In the genomic region with DNA sequence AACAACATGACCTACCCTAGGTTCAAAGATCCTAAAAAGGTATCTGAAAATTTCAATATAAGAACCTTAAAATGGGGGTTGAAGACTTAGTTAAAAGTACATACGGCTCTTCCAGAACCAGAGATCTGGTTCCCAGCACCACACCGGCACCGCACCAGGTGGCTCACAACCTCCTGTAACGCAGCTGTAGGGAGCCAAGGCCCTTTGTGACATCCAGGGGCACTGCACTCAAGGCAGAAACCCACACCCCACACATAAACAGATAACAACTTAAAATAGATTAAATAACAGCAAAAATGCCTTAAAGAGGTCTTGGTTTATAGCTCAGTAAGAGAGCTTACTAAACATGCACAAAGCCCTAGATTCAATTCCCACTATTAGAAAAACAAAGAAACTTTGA, we compare ENCODE assay signal across 8 mouse cellular contexts. TPM values are rescaled to one million over a fixed set of nuclear protein-coding genes. Genes with fewer than 3 reads are reported as not detected.
DNase-seq lines count a peak whose midpoint lies in the region; ATAC-seq and TF ChIP-seq lines count a peak whose summit lies in the region.

No protein-coding gene starts in this region.

- no peak for ATAC-seq in lung, embryonic 14.5 days (ENCODE audit: insufficient read depth)
- no peak for ATAC-seq in hindbrain, postnatal 0 days

- H3K27ac ChIP-seq in lung, embryonic 14.5 days (ENCODE audit: low read depth), result no peak overlapping the region
- no peak overlapping the region for H3K27ac ChIP-seq in hindbrain, postnatal 0 days

- peak overlapping the region; percentile 90 for H3K4me2 ChIP-seq in lung, embryonic 14.5 days
- peak overlapping the region; percentile 88 for H3K4me2 ChIP-seq in hindbrain, postnatal 0 days (ENCODE audit: low read depth, low read length)

- peak overlapping the region; percentile 83 for H3K4me3 ChIP-seq in lung, embryonic 14.5 days (ENCODE audit: low read depth, low read length)
- H3K4me3 ChIP-seq in hindbrain, postnatal 0 days (ENCODE audit: low read length), result peak overlapping the region; percentile 87

- peak; percentile 43 for DNase-seq in lung, embryonic 14.5 days
- no peak for DNase-seq in lung, adult 18-20 months
- peak; percentile 46 for DNase-seq in embryo, embryonic 10.5 days (ENCODE audit: low spot score)
- no peak for DNase-seq in hindbrain, postnatal 0 days (ENCODE audit: low spot score)
- peak; percentile 15 for DNase-seq in naive thymus-derived CD4-positive, alpha-beta T cell, adult 2 months (ENCODE audit: low read depth)
- DNase-seq in gastrocnemius, adult 18-20 months (ENCODE audit: low spot score), result no peak
- no peak for DNase-seq in frontal cortex, postnatal 14 days (ENCODE audit: low spot score in 2 of 2)
- no peak for DNase-seq in gastrocnemius, adult 8-10 months (ENCODE audit: low spot score in 2 of 2)

- TF ChIP-seq CTCF in lung, embryonic 14.5 days (IDR thresholded peaks at IDR 0.05; ENCODE audit: low read depth), result no peak
- TF ChIP-seq CTCF in hindbrain, postnatal 0 days (IDR thresholded peaks at IDR 0.05; ENCODE audit: low read depth), result no peak

- H3K36me3 ChIP-seq in lung, embryonic 14.5 days (ENCODE audit: insufficient read depth), result peaks cover 35% of the 10 kb centered on the region
- H3K36me3 ChIP-seq in hindbrain, postnatal 0 days (ENCODE audit: insufficient read depth, low read length), result no peaks in the 10 kb centered on the region; the same call in 1 of the 2 replicates

- 10% methylated on average over 4 of the region's 4 CpGs for WGBS in lung, embryonic 14.5 days
- 8% methylated on average over 4 of the region's 4 CpGs for WGBS in hindbrain, postnatal 0 days

- H3K27me3 ChIP-seq in lung, embryonic 14.5 days (ENCODE audit: insufficient read depth, low read length), result no peaks in the 10 kb centered on the region
- no peaks in the 10 kb centered on the region for H3K27me3 ChIP-seq in hindbrain, postnatal 0 days (ENCODE audit: insufficient read depth, low read length)

- H3K9ac ChIP-seq in lung, embryonic 14.5 days, result peak overlapping the region; percentile 52
- peak overlapping the region; percentile 43; the same call in 1 of the 2 replicates for H3K9ac ChIP-seq in hindbrain, postnatal 0 days (replicated peaks; ENCODE audit: low read length)

- no peaks in the 10 kb centered on the region for H3K9me3 ChIP-seq in lung, embryonic 14.5 days (ENCODE audit: low read depth, low read length)
- H3K9me3 ChIP-seq in hindbrain, postnatal 0 days (ENCODE audit: low read length), result no peaks in the 10 kb centered on the region

- peaks cover 15% of the 10 kb centered on the region; the same call in 1 of the 2 replicates for H3K4me1 ChIP-seq in lung, embryonic 14.5 days (ENCODE audit: insufficient read depth)
- peaks cover 17% of the 10 kb centered on the region for H3K4me1 ChIP-seq in hindbrain, postnatal 0 days (ENCODE audit: insufficient read depth, low read length)

RNA-seq across cellular contexts. Expression of a gene that starts 1.3 kb away (rescaled TPM):
- polyA plus RNA-seq in lung, embryonic 14.5 days (2014; fragmentation: Nextera tagmentation; extraction: Ambion mirVana), result 99.6 and 107 TPM in 2 replicates
- total RNA-seq in hindbrain, postnatal 0 days (2014; rRNA removed), result 67.5 and 83.3 TPM in 2 replicates
- polyA plus RNA-seq in hindbrain, postnatal 0 days (2015; fragmentation: Nextera tagmentation; extraction: Ambion mirVana), result 50.9 and 51.4 TPM in 2 replicates
- 10 to 100 TPM; 15.6 to 15.8 TPM for total RNA-seq in gastrocnemius, adult 18-20 months (2021)
- total RNA-seq in gastrocnemius, adult 8-10 months (2022), result 10 to 100 TPM; 13.4 to 20.6 (median 18.9) TPM

RNA-seq across cellular contexts. Expression of a gene that starts 27.4 kb away (rescaled TPM):
- 23.6 and 26.6 TPM in 2 replicates for polyA plus RNA-seq in lung, embryonic 14.5 days (2014; fragmentation: Nextera tagmentation; extraction: Ambion mirVana)
- 48.3 and 57.1 TPM in 2 replicates for total RNA-seq in hindbrain, postnatal 0 days (2014; rRNA removed)
- polyA plus RNA-seq in hindbrain, postnatal 0 days (2015; fragmentation: Nextera tagmentation; extraction: Ambion mirVana), result 22.1 and 23.3 TPM in 2 replicates
- 1 to 10 TPM; 7.2 to 7.5 TPM for total RNA-seq in gastrocnemius, adult 18-20 months (2021)
- 1 to 10 TPM; 7.3 to 9.6 (median 8.2) TPM for total RNA-seq in gastrocnemius, adult 8-10 months (2022)

RNA-seq across cellular contexts. Expression of a gene that starts 60.0 kb away (rescaled TPM):
- 30.2 and 34.0 TPM in 2 replicates for polyA plus RNA-seq in lung, embryonic 14.5 days (2014; fragmentation: Nextera tagmentation; extraction: Ambion mirVana)
- total RNA-seq in hindbrain, postnatal 0 days (2014; rRNA removed), result 21.4 and 22.1 TPM in 2 replicates
- 8.0 and 11.2 TPM in 2 replicates for polyA plus RNA-seq in hindbrain, postnatal 0 days (2015; fragmentation: Nextera tagmentation; extraction: Ambion mirVana)
- 1 to 10 TPM; 5.9 to 7.0 TPM for total RNA-seq in gastrocnemius, adult 18-20 months (2021)
- total RNA-seq in gastrocnemius, adult 8-10 months (2022), result 1 to 10 TPM; 5.8 to 10.0 (median 8.8) TPM

Comparison
In these comparisons a context has a peak if more than half of its experiments do, and no peak if none do; other contexts are left out.
1. DNase-seq: peak in lung, embryonic 14.5 days (single experiment), embryo, embryonic 10.5 days (single experiment) and naive thymus-derived CD4-positive, alpha-beta T cell, adult 2 months (single experiment); none in lung, adult 18-20 months (0 of 2), hindbrain, postnatal 0 days (single experiment), gastrocnemius, adult 18-20 months (single experiment), frontal cortex, postnatal 14 days (0 of 2) and gastrocnemius, adult 8-10 months (0 of 2).